Mouse (Mus musculus) cortical plate, adult 2 months (tissue): ENCODE data around the gene 6430571L13Rik. TPM values are rescaled to one million over a fixed set of nuclear protein-coding genes. Genes with fewer than 3 reads are reported as not detected.

Source experiments
- H3K27ac ChIP-seq: fragments of 200-500 bp; 2 replicates; pipeline ENCODE4 v1.5.1; 2012; ENCODE audit warnings: low read length, control low read depth, inconsistent platforms; ENCODE audit not compliant: insufficient read depth
- H3K4me1 ChIP-seq: fragments of 200-500 bp; 2 replicates; pipeline ENCODE4 v1.6.1; 2011; ENCODE audit warnings: low read length; ENCODE audit not compliant: control insufficient read depth, insufficient read depth
- H3K4me3 ChIP-seq: fragments of 200-500 bp; 2 replicates; pipeline ENCODE4 v1.5.1; 2011; ENCODE audit warnings: mild to moderate bottlenecking, low read length, control low read depth; ENCODE audit not compliant: insufficient read depth
- CTCF ChIP-seq: fragments of 200-500 bp; IDR thresholded peaks from 2 replicates; pipeline ENCODE4 v1.5.1; 2011; ENCODE audit warnings: mild to moderate bottlenecking, control low read depth, low read length; ENCODE audit not compliant: insufficient read depth; ENCODE audit errors: extremely low read depth
- POLR2A ChIP-seq: fragments of 200-500 bp; IDR thresholded peaks from 2 replicates; pipeline ENCODE4 v1.6.1; 2011; ENCODE audit warnings: mild to moderate bottlenecking, low read length, control low read depth; ENCODE audit not compliant: insufficient read depth; ENCODE audit errors: extremely low read depth
- polyA plus RNA-seq: library from polyadenylated mRNA; depleted of rRNA; stranded (reverse); fragments of >200 nt; gene quantifications from 2 replicates; pipeline ENCODE4 v1.2.3, GENCODE M21; 2012

Gene 6430571L13Rik
- polyA plus RNA-seq, 1 experiment, result 5.2 TPM

DNA sequence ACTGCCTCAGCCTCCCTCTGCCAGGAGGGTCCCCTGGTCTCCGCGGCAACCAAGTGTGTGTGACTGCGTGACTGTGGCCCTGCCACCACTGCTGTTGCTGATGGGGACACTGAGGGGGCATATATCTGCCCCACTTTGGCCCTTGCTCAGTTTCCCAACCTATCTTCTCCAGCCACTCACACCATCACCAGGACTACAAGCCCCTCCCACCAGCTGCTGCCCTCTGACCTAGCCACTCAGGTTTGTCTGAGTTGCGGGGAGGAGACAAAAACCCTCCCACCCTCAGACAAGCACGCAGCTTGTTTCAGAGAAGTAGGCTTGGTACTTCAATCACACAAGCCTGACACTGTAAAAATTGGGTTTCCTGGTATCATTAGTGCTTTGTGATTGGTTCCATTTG, 35.0 kb downstream of the 6430571L13Rik start:
- Histone ChIP-seq H3K4me3 (no peak overlapping the region), H3K4me1 (peaks cover 3% of the 10 kb centered on the region; the same call in 1 of the 2 replicates)
- TF ChIP-seq POLR2A (no peak), CTCF (no peak)

GRCm38 (mm10) chr9:107377961-107378512, 37.6 kb downstream of the 6430571L13Rik start:
- no peak for TF ChIP-seq CTCF
- TF ChIP-seq POLR2A, result no peak
- H3K4me3 ChIP-seq, result peak overlapping the region; percentile 25
- no peak overlapping the region for H3K27ac ChIP-seq
- H3K4me1 ChIP-seq, result no peaks in the 10 kb centered on the region

More for the DNA sequence above, 35.0 kb downstream of the 6430571L13Rik start:
- H3K27ac ChIP-seq, result no peak overlapping the region

GRCm38 (mm10) chr9:107381723-107382122, 41.3 kb downstream of the 6430571L13Rik start:
- no peak overlapping the region for H3K4me3 ChIP-seq
- TF ChIP-seq POLR2A (no peak), CTCF (no peak)
- H3K4me1 ChIP-seq, result no peaks in the 10 kb centered on the region
- no peak overlapping the region for H3K27ac ChIP-seq

- Histone ChIP-seq H3K4me1 (no peaks in the 10 kb centered on the region), H3K27ac (no peak overlapping the region), H3K4me3 (no peak overlapping the region)
- TF ChIP-seq CTCF, result no peak
- no peak for TF ChIP-seq POLR2A
Observed at GRCm38 (mm10) chr9:107384396-107384795, 44.0 kb downstream of the 6430571L13Rik start.

GRCm38 (mm10) chr9:107386722-107387121, 46.3 kb downstream of the 6430571L13Rik start:
- no peak overlapping the region for H3K27ac ChIP-seq
- no peaks in the 10 kb centered on the region for H3K4me1 ChIP-seq
- no peak overlapping the region for H3K4me3 ChIP-seq
- no peak for TF ChIP-seq POLR2A
- peak; percentile 48 for TF ChIP-seq CTCF

GRCm38 (mm10) chr9:107387708-107388107, 47.3 kb downstream of the 6430571L13Rik start:
- TF ChIP-seq CTCF, result no peak
- no peak for TF ChIP-seq POLR2A
- Histone ChIP-seq H3K4me1 (no peaks in the 10 kb centered on the region), H3K4me3 (no peak overlapping the region), H3K27ac (no peak overlapping the region)

GRCm38 (mm10) chr9:107388263-107388662, 47.9 kb downstream of the 6430571L13Rik start:
- Histone ChIP-seq H3K27ac (no peak overlapping the region), H3K4me3 (no peak overlapping the region), H3K4me1 (no peaks in the 10 kb centered on the region)
- TF ChIP-seq CTCF (no peak), POLR2A (no peak)

DNA sequence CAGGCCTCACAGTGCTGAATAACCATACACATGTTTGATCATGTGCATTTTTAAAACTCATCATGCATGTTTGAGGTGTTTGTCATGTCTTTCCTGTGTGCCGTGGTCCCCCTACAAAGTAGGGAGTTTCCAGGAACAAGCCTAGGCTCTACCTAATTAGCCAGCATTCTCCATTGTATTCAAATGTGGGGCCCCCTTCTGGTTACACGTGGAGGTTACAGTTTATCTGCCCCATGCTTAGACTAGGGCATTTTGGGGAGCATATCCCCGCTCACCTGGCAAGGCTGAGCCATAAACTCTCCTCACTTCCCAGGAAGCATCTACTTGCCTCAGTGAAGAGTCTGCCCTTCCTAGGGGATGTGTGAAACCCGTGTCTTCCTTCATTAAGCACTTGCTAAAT, 56.0 kb downstream of the 6430571L13Rik start:
- H3K4me1 ChIP-seq, result no peaks in the 10 kb centered on the region
- no peak for TF ChIP-seq CTCF
- no peak for TF ChIP-seq POLR2A
- no peak overlapping the region for H3K4me3 ChIP-seq

GRCm38 (mm10) chr9:107398968-107399367, 58.6 kb downstream of the 6430571L13Rik start:
- Histone ChIP-seq H3K4me3 (peak overlapping the region; percentile 39; the same call in 1 of the 2 replicates), H3K4me1 (no peaks in the 10 kb centered on the region), H3K27ac (no peak overlapping the region)
- no peak for TF ChIP-seq POLR2A
- TF ChIP-seq CTCF, result no peak

More for the DNA sequence above, 56.0 kb downstream of the 6430571L13Rik start:
- H3K27ac ChIP-seq, result no peak overlapping the region

DNA sequence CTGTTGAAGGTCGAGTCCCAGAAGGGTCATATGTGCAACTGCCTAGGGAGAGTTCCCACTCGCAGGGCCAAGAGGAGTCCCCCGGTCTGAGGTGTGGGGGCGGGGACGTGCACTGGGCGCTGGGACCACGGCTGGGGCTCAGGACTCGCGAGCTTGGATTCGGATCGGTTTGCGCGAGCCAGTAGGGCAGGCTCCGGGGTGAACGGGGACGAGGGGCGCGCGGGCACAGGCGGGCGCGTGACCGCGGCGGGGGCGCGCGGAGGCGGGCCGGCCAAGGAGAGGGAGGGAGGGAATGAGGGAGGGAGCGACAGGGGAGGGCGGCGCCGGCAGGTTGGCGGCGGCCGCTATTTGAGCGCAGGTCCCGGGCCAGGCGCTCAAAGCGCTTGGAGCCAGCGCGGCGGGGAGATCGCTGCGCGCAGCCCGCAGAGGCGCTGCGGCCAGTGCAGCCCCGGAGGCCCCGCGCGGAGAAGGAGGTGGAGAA, 59.1 kb downstream of the 6430571L13Rik start, which contains the start of gene Cacna2d2:
Gene Cacna2d2 (plus strand): TSS at position 122 of the 481 bp plus-strand sequence.
- H3K4me1 ChIP-seq, result no peaks in the 10 kb centered on the region
- H3K27ac ChIP-seq, result no peak within 1 kb of the TSS
- TF ChIP-seq CTCF, result no peak
- TF ChIP-seq POLR2A, result no peak
- peak within 1 kb of the TSS; percentile 44 for H3K4me3 ChIP-seq

- no peaks in the 10 kb centered on the region for H3K4me1 ChIP-seq
- H3K27ac ChIP-seq, result no peak overlapping the region
- TF ChIP-seq POLR2A (no peak), CTCF (no peak)
- H3K4me3 ChIP-seq, result peak overlapping the region; percentile 44
Observed at GRCm38 (mm10) chr9:107400060-107400511, 59.7 kb downstream of the 6430571L13Rik start.
